Mouse (Mus musculus): ENCODE measurements at regions not wholly inside any gene's neighbourhood (a gene's known extent, or its start where the extent isn't known, plus 50 kb on each side); places are given as distances from the start of the nearest gene placed in this dataset.

DNA sequence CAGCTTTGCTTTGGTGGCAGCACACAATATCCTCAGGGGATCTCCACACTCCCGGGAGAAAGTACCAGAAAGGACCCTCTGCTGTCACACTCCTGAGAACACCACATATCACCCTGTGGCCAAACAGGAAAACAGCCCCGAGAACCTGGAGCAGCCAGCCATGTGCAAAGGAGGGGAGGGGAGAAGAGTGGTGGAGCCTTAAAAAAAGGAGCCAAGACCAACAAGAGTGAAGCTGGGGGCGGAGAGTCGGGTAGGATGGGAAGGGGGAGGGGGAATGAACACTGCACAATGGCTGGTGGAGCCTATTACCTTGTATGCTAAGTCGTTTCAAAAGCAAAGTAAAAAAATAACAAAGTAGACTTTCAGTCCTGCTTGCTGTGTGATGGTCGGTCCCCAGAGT is 408.2 kb downstream of the Cdh26 start:
- DNase-seq = no peak

DNA sequence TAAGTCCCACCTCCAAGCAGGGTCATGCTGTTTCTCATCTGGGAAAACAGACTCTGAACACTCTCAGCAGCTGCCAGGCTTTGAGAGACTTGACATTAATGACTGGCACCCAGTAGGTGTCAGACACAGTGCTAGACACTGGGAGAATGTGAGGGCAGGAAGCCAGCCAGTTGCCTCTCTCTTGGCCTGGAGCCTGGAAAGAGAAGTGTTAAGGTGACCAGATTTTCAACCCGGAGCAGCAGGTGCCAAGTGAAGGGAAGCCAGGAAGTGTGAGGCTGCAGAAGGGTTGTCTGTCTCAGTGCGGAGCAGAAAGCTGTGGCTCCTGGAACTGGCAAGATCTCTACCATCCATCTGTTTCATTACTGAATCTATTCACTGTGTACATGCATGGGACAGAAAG is 410.6 kb downstream of the Cdh26 start:
- DNase-seq = peak; percentile 61

DNA sequence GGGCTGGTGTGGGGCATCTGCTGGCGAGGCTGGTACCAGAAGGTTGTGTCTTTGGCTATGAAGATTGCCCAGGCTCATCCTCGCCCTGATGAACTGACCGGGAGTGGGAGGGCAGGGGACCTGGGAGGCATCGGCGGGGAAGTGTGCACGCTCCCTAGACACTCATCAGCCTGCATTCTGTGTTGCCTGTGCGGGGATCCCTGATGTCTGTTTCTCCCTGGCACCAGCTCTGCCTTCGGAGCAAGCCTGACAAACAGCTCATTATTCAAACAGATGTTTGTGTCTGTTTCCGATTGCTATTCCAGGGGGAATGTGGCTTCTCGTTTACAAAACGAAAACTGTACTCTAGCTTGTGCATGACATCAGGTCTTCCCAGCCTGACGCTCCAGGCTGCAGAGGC is 412.3 kb downstream of the Cdh26 start:
- peak; percentile 27 for DNase-seq

DNA sequence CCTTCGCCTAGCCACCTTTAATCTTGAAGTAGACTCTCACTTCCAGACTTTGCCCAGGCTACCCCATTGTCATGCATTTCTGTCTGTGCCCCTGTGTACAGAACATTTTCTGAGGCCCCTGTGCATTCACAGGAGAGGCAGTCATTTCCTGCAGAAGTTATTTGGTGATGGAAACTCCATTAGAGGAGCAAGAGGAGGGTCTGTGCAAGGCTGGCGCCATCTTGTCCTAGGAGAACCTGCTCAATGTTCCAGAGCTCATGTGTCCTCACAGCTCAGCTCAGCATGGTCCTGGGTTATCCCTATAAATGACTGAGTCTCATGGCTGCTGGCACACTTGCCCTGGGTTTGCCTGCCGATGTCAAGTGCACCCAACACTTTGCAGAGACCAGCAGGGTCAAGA is 413.1 kb downstream of the Cdh26 start:
- DNase-seq = no peak

DNA sequence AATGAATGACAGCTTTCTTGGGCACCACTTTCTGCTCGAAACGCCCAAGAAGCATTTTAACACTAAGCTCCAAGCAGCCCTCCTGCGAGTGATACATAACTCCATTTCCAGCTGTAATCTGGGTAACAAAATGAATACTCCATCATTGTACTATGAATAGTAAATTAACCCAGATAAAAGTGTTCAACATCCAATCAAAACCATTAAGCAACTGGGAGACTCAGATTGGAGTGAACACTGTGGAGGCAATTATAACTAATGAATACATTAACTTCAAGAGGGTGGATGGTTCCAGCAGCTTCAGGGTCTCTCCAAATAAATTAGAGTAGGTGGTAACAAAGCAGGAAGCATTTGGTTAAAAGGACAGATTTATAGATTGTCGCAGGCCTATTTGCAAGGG is 414.2 kb downstream of the Cdh26 start:
- DNase-seq = no peak

DNA sequence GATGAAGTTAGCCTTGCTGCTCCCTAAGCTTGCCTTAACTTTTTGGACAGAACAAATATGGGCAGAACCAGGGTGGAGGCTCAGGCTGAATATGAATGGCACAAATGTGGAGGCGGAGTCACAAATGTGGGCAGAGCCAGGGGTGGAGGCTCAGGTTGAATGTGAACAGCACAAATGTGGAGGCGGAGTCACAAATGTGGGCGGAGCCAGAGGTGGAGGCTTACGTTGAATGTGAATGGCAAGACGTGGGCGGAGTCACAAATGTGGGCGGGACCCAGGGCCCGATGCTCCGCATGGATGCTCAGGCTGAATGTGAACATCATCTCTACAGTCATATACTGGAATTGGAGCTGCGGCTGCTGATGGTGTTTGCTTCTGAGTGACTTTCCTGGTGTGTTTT is 420.0 kb downstream of the Cdh26 start:
- peak; percentile 12 for DNase-seq

DNA sequence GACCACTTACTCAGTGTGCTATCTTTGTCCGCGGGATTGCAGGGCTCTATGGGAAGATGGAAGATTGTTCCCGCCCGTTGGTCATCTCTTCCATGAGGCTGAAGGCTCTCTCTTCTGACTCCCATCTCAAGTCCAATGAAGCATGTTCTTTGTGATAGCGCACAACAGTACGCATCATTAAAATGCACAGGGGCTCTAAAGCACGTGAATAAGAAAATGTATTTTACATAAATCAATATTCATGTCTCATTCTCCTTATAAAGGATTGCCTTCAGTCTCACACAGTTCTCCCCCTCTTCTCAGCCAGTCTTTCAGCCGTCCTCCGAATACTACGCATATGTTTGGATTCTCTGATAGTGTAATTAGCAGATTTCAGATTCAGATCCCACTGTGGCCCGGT is 420.4 kb downstream of the Cdh26 start:
- DNase-seq = no peak

DNA sequence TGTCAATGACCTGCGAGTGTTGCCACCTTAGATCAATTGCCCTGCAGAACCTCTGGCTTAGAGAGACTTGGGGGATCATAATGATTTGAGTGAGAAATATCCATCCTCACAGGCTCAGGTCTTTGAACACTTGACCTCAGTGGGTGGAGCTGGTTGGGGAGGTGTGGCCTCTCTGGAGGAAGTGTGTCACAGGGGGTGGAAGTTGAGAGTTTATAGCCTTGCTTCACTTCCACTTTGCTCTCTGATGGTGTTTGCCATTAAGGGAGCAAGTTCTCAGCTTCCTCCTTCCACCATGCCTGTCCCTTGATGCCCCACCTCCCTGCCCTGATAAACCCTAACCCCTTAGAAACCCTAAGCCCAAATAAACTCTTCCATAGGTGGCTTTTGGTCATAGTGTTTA is 423.7 kb downstream of the Cdh26 start:
- DNase-seq = no peak

DNA sequence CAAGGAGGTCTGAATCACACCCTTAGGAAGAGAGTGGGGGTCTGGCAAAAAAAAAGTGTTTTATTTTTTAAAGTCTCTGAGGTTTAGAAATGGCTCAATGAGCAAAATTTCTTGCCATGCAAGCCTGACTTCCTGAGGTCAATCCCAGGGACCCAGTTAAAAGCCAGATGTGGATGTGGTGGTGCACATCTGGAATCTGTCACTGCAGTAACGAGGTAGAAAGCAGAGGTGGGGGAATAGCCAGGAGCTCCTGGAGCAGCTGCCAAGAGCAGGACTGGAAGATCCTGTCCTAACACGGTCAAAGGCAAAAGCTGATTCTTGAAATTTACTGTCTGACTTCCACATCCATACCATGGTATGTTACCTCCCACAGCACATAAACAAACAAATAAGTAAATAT is 424.4 kb downstream of the Cdh26 start:
- DNase-seq = no peak

DNA sequence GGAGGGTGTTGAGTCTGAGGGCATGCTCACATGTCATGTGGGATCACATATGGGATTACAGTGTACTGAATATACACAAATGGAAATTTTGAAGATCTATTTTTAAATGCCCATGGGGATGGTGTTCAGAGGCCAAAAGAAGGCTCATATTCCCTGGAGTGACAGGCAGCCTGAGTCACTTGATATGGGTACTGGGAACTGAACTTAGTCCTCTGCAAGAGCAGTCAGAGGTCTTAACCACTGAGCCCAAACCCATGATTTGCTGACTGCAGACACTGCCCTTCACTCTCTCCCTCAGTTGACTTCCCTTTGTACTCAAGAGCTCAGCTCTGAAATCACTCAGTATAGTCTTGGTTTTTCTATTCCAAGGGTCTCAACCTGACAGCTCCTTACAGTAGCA is 432.3 kb downstream of the Cdh26 start:
- no peak for DNase-seq

DNA sequence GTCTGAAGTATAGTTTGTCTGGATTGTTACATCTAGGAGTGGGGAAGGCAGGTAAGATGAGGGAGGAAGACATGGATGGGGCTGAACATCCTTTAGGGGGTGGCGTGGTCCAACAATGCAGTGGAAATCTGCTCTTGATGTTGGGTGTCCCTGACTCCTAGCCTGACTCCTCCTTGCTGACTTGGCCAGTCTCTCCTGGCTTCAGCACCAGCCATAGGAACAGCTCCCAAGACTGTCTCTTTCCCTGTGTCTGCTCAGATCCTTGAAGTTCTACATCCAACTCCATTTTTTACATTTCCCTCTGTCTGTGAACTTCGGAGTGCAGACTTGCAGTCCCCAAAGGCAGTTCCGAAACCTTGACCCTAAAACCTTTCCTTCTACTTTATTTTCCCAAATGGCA is 436.8 kb downstream of the Cdh26 start:
- peak; percentile 24 for DNase-seq

DNA sequence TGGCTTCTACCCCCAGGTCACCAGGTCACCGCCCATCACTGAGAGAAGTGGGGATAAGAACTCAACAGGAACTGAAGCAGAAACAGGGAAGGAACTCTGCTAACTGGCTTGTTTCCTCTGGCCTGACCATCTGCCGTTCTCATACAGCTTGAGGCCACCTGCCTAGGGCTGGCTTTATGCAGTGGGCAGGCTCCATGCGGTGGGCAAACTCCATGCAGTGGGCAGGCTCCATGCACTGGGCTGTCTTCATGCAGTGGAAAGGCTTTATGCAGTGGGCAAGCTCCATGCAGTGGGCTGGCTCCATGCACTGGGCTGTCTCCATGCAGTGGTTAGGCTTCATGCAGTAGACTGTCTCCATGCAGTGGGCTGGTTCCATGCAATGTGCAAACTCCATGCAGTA is 438.8 kb downstream of the Cdh26 start:
- no peak for DNase-seq

DNA sequence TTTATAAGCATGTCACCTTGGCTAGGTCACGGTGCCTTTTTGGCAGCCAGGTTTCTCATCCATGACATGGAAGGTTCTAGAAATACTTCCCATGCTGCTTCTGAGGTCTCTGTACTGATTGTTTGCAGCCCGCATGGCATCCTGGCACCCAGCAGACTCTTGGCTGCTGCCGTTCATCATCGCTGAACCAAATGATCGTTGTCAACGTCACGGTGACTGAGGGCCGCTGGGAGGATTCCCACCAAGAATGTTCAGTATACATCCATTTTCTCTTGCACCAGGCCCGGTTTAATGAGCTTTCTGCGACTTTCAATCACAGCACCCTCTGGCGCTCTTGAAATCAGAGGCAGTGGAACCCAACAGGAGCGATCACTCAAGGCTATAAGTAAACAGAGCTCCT is 448.1 kb downstream of the Cdh26 start:
- DNase-seq = no peak

DNA sequence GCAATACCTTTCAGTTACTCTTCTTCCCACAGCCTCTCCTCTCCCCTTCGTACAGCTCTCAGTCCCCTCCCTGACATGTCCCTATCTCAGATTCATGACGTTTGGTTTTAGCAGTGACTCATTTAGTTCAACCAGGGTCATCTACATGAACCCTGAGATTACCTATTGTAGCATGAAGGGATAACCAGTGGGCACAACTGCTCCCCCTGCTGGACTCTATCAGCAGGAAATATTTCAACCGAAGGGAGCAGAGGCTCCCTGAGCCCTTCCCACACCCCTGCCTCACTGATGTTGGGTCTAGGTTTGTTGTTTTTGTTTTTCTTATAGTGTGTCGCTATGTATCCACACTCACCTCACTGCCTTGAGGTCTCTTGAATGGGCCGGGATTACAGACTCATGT is 455.4 kb downstream of the Cdh26 start:
- DNase-seq = peak; percentile 8

DNA sequence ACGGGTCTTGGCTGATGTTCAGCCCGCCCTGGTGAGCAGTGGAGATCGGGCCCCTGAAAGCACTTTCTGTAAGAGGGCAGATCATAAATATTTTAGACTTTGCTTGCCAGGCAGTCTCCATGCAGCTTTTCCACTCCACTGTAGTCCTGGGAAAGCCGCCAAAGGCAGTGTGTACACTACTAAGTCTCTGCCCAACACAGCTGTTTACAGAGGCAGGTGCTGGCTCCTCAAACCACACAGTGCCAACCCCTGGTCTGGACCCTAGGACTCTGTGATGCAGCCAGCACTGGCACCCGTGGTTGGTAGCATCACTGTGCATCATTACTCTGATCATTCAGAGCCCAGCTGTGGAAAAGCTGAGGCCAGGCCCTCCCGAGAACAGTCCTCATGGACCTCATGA is 458.4 kb downstream of the Cdh26 start:
- peak; percentile 37 for DNase-seq

DNA sequence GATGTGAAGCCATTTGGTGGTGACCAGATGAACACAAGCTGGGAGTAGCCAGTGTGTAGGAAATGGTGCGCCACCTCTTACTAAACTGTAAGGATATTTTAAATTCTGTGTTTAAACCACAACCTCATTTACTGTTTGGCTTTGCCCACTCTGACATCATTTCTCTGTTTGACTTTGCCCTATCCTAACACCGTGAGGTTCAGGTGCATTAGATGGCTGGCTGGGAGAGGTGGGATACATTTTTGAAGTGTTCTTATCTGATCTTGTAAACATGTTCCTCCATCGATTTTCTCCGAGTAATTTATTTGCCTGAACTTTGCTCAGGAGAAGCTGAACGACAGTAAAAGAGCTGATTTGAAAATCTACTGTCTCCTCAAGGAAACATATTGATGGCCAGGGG is 472.1 kb downstream of the Cdh26 start:
- DNase-seq = no peak

DNA sequence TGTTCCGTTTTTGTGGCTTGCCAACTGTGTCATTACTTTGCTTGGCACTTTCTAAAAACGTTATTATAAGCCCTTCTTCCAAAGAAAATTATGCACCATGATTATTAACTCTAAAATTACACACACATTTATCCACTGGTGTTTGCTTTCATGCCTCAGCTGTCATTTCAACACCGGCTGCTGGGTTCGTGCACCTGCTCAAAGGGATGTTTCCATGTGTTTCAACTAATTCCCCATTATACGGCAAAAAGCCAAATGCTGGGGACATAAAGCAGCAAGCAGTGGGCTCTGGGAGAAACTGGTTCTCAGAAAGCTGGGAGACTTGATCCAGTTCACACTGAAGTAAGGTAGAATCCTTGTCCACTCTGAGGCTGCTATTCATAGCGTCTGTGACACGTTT is 479.0 kb downstream of the Cdh26 start:
- DNase-seq = no peak

DNA sequence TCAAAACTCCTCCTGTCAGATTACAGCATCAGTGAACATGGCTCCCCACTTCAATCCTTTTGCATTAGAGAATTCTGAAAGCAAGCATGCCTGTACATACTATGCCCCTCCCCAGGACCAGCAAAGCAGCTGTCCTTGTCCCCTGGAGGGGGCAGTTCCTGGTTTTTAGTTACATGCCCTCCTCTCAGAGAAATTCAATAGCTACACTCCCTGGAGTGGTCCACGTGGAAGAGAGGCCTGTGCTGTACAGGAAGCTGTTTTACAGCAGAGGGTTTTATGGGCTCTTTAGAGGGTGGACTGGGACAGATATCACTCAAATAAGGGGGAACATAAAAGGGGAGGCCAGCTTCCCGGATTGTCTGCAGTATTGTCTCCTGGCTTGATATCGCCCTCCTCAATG is 481.3 kb downstream of the Cdh26 start:
- no peak for DNase-seq

DNA sequence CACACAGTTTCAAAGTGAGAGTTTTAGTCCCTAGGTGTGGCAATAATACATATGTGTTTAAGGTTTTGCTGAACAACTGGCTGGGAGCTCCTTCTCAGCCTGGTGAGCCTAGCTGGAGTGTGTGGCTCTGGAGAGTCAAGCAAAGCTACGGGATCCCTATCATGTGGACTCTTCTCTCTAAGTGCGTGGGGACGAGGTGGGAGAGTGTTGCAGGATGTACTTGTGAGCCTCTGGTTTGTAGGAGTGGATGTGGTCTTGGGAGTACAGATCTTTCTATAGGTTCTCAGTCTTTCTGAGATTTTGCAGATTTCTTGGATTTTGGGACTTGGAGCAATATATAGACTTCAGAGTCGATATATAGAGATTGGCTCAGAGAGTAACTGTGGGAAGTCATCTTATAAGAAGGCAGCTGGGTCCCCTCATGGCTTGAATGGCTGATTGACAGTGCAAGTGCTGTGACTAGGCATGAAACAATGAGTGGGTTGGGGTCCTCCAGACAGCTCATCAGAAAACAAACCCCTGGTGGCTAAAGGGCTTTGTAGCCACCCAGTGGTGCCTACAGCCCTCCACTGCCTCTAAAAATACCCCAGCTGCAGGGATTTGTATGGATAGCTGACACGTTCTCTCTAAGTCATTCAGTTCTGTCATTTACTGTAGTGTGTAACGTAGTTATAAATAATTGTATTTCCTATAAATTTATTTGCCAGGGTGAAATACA is 486.1 kb downstream of the Cdh26 start:
- DNase-seq = no peak

DNA sequence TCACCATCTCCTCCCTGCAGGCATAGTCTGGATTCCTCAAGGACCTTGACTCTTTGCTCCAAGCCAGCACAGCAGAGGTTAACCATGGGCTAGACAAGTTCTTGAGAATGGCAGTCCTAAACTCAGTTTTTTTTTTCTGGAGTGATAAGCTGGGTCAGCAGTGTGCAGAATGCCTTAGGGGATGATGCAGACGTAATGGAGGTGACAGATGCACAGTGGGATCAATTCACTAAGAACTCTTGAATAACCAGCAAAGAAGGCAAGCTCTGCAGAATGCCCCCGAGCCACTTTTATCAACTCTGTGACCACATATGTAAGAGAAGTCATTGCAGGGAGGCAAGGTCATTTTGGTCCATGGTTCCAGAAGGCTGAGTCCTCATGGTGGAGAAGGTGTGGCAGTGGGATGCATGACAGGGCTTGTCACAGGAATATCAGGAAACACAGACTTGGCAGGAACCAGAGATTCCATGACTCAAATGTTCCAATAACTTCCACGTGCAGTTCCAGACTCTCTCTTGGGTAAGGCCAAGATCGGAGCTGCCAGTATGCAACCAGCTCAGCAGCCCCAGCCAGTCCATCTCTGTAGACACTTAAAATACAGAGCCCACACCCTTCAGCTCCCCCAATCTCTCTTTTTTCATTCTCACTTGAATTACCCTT is 494.3 kb downstream of the Cdh26 start:
- DNase-seq = no peak

DNA sequence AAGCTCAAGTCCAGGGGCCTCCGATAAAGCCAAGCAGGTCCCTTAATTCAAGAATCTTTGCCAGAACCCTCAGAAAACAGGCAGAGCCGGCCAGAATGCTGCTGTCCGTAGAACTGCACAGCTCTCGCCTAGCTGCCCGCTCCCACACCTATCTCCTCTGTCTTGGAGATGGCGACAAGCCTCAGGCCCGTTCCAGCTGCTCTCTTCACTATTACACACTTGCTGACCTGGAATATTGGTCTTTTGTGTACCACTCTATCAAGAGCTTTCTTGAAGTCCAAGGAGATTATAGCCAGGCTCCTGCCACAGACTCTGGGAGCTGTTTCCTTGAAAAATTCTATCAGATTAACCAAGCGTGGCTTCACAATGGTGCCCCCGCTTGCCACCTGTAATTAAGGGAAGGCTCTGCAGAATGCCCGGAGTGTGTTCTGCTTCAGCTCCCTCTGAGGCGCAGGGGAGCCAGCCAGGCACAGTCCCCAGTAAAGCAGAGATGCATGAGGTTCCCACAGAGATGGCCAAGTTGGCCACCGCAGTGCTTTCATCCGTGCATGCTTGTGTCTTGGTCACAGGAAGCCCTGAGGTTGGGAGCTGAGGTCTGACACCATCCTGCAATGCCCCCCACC is 496.8 kb downstream of the Cdh26 start:
- DNase-seq = no peak

DNA sequence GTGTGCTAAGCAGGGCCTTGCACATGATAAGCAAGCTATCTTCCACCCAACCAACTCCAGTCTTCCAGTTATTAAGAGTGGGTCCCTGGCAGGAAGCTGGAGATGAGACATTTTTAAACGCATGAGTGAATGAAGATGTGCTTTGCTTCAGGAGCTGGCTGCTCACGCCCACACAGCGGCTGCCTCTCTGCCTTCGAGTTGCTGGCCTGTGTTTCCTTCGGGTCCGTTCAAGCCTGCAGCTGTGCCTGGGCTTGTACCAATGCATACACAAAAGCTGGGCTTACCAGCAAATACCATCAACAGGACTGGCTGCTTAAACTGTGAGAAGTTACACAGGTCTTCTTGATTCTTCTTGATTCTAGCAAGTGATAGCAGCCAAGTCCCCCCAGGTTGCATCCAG is 498.7 kb downstream of the Cdh26 start:
- DNase-seq = no peak

DNA sequence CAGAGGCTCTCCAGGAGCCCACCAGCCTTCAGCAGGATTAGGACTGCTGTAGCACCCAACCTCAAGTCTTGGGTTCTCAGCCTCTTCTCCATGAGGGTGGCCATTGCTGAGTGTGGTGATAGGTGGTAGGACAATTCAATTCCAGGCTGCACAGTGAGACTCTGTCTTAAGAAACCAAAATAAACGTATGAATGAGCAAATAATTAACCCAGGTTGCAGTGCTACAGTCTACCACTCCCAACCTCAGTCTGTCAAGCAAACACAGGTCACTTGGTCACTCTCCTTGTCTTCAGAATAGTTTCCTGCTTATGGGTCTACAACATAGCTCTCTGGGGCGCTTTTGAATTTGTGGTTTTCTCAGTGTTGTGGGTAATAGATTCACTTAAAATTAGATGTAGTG is 499.8 kb downstream of the Cdh26 start:
- no peak for DNase-seq

DNA sequence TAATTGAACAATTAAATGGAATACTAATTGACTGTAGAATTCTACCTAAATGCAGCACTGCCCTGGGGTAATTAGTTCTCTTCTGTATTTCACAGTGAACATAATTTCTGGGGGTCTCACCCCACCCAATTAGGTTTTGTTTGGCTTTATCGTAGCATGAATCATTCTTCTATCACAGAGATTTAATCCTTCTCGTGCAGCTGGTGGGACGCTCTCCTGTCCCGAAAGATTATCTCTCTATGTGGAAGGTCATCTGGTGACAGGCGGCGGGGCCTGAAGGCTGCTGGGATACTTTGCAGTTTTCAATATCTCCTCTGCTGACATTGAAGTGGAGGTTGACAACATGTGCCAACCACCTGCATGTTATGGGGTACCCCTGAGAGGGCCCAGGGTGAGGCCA is 493.8 kb upstream of the Cdh4 start:
- no peak for DNase-seq

DNA sequence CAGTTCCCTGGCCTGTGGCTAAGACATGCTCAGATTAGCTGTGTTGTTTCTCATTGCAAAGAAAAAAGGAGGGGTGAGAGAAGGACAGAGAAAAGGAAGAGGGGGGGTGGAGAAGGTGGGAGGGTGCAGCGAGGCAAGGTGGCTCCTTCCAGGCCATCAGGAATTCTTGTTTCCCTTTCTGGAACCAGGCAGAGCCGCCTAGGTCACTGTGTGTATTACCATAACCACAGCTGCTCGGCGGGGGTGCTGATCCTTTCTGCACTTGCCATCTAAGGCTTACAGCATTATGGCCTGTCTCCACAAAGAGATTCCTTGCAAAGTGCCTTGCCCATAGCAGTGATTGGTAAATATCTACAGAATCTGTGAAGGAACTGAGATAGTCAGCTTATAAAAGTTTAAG is 493.1 kb upstream of the Cdh4 start:
- DNase-seq = no peak
